Mouse (Mus musculus) heart, embryonic 11.5 days (tissue): ENCODE results near the gene Hk3. TPM values are rescaled to one million over a fixed set of nuclear protein-coding genes. Genes with fewer than 3 reads are reported as not detected.

ENCODE experiments used
- polyA plus RNA-seq: library from polyadenylated mRNA; unstranded; fragments of >200 nt; fragmentation: Nextera tagmentation; extraction: Ambion mirVana; gene quantifications from 2 replicates; pipeline ENCODE4 v1.2.1, GENCODE M21; 2014

Gene Hk3
- polyA plus RNA-seq, 1 experiment from 2014 or later: 0.16 TPM

Other genes starting within 250 kb of the Hk3 start
- not detected in 2 replicates for gene Eif4e1b, start 237.4 kb downstream of the Hk3 start, polyA plus RNA-seq
- 2.4 and 3.9 TPM in 2 replicates for gene Tspan17, start 232.0 kb downstream of the Hk3 start, polyA plus RNA-seq
- 2.5 and 2.6 TPM in 2 replicates for gene Unc5a, start 72.0 kb downstream of the Hk3 start, polyA plus RNA-seq
- 18.3 and 18.7 TPM in 2 replicates for gene Uimc1, start 78.9 kb upstream of the Hk3 start, polyA plus RNA-seq
- 14.7 and 17.9 TPM in 2 replicates for gene Zfp346, start 83.9 kb upstream of the Hk3 start, polyA plus RNA-seq
- gene Gm17617, start 112.2 kb upstream of the Hk3 start, polyA plus RNA-seq: not detected in 2 replicates
- 0.56 and 0.64 TPM in 2 replicates for gene Fgfr4, start 131.3 kb upstream of the Hk3 start, polyA plus RNA-seq
- 41.8 and 72.1 TPM in 2 replicates for gene Nsd1, start 188.4 kb upstream of the Hk3 start, polyA plus RNA-seq